Mouse (Mus musculus): ENCODE results near the gene Slc25a29.

GRCm38 (mm10) chr12:108833408-108833807 lies 2.3 kb downstream of the Slc25a29 start:
- TF ChIP-seq MAX (IDR thresholded peaks at IDR 0.05) (no peak), CTCF (IDR thresholded peaks at IDR 0.05; ENCODE audit: control insufficient read depth, insufficient read depth, insufficient read length) (no peak), USF1 (IDR thresholded peaks at IDR 0.05; ENCODE audit: low read depth) (no peak), FOSL1 (IDR thresholded peaks at IDR 0.05; ENCODE audit: insufficient read depth, low read length, poor library complexity, severe bottlenecking) (no peak), CEBPB (IDR thresholded peaks at IDR 0.05; ENCODE audit: low read depth) (no peak), MYOG (IDR thresholded peaks at IDR 0.05; ENCODE audit: control insufficient read depth, extremely low read depth, insufficient read length) (no peak)
